Mouse (Mus musculus) small intestine, adult 2 months (tissue): ENCODE measurements around the gene Pak4.

Experiments used
- CTCF ChIP-seq: fragments of 200-500 bp; IDR thresholded peaks from 2 replicates; pipeline ENCODE4 v1.5.1; 2012; ENCODE audit warnings: low read depth, mild to moderate bottlenecking, control low read depth, inconsistent platforms, low read length, moderate library complexity, mixed read lengths; ENCODE audit not compliant: insufficient replicate concordance, insufficient read length; ENCODE audit errors: extremely low read depth
- POLR2A ChIP-seq: fragments of 200-500 bp; IDR thresholded peaks from 2 replicates; pipeline ENCODE4 v1.6.1; 2012; ENCODE audit warnings: low read depth, mild to moderate bottlenecking, control low read depth, inconsistent platforms, low read length, moderate library complexity

DNA sequence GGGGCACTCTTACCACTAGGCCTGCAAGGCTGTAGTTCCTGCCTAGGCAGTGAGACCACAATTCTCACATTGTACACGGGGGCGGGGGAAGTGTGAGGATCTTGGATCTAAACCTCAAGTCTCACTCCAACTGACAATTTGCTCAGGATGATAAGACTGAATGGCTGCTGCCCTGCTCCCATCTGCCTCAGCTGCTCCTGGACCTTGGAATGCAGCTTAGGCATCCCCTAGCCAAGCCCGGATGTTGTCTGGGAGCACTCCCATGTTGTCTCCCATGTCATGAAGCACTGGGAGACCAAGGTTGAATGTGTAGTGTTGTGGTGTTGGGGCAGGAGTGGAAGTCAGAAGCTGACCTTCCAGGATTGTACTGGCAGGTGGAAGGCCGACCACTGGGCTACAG lies 30.4 kb downstream of the Pak4 start:
- TF ChIP-seq CTCF (no peak), POLR2A (no peak)
